Mouse (Mus musculus): ENCODE data around the gene Ddn. TPM values are rescaled to one million over a fixed set of nuclear protein-coding genes. Genes with fewer than 3 reads are reported as not detected.
A peak's percentile ranks its signal among the peaks of the same experiment; 100 is the strongest.

Gene Ddn
- polyA plus RNA-seq, 1 experiment, result 1.3 TPM

GRCm38 (mm10) chr15:98787930-98788329 is 21.4 kb downstream of the Ddn start:
- H3K4me1 ChIP-seq (ENCODE audit: control insufficient read depth, insufficient read depth, low read length), result peaks cover 7% of the 10 kb centered on the region; the same call in 1 of the 2 replicates
- WGBS, result 41% methylated on average over 4 of the region's 4 CpGs
- DNase-seq, result no peak
- peaks cover 3% of the 10 kb centered on the region; the same call in 1 of the 2 replicates for H3K27me3 ChIP-seq (ENCODE audit: control insufficient read depth, insufficient read depth, low read length)
- TF ChIP-seq POLR2A (IDR thresholded peaks at IDR 0.05; ENCODE audit: borderline replicate concordance, insufficient read depth, low read length), result no peak
- TF ChIP-seq CTCF (IDR thresholded peaks at IDR 0.05; ENCODE audit: borderline replicate concordance, insufficient read depth, low read depth, low read length), result peak; percentile 39; the same call in 1 of the 2 replicates
- H3K27ac ChIP-seq (ENCODE audit: insufficient read depth, low read length), result no peak overlapping the region
- no peak overlapping the region for H3K4me3 ChIP-seq (replicated peaks; ENCODE audit: insufficient read depth, low read depth, low read length)

GRCm38 (mm10) chr15:98785744-98786143 is 23.5 kb downstream of the Ddn start:
- no peak for TF ChIP-seq POLR2A (IDR thresholded peaks at IDR 0.05; ENCODE audit: borderline replicate concordance, insufficient read depth, low read length)
- TF ChIP-seq CTCF (IDR thresholded peaks at IDR 0.05; ENCODE audit: borderline replicate concordance, insufficient read depth, low read depth, low read length), result peak; percentile 46
- peaks cover 1% of the 10 kb centered on the region; the same call in 1 of the 2 replicates for H3K4me1 ChIP-seq (ENCODE audit: control insufficient read depth, insufficient read depth, low read length)
- peaks cover 3% of the 10 kb centered on the region; the same call in 1 of the 2 replicates for H3K27me3 ChIP-seq (ENCODE audit: control insufficient read depth, insufficient read depth, low read length)
- no peak for DNase-seq
- no peak overlapping the region for H3K4me3 ChIP-seq (replicated peaks; ENCODE audit: insufficient read depth, low read depth, low read length)
- no peak overlapping the region for H3K27ac ChIP-seq (ENCODE audit: insufficient read depth, low read length)
- WGBS, result 54% methylated on average over 7 of the region's 7 CpGs

GRCm38 (mm10) chr15:98781166-98781565 is 28.1 kb downstream of the Ddn start:
- no peak overlapping the region for H3K4me3 ChIP-seq (replicated peaks; ENCODE audit: insufficient read depth, low read depth, low read length)
- 50% methylated on average over 6 of the region's 6 CpGs for WGBS
- H3K4me1 ChIP-seq (ENCODE audit: control insufficient read depth, insufficient read depth, low read length), result no peaks in the 10 kb centered on the region
- no peak overlapping the region for H3K27ac ChIP-seq (ENCODE audit: insufficient read depth, low read length)
- TF ChIP-seq CTCF (IDR thresholded peaks at IDR 0.05; ENCODE audit: borderline replicate concordance, insufficient read depth, low read depth, low read length), result no peak
- no peak for TF ChIP-seq POLR2A (IDR thresholded peaks at IDR 0.05; ENCODE audit: borderline replicate concordance, insufficient read depth, low read length)
- peaks cover 8% of the 10 kb centered on the region; the same call in 1 of the 2 replicates for H3K27me3 ChIP-seq (ENCODE audit: control insufficient read depth, insufficient read depth, low read length)
- no peak for DNase-seq

- WGBS, result 20% methylated on average over 13 of the region's 13 CpGs
- DNase-seq, result no peak
These were observed 28.7 kb downstream of the Ddn start for GRCm38 (mm10) chr15:98780573-98780972.

GRCm38 (mm10) chr15:98780075-98780474 is 29.2 kb downstream of the Ddn start:
- H3K27ac ChIP-seq (ENCODE audit: insufficient read depth, low read length), result no peak overlapping the region
- no peak for DNase-seq
- WGBS, result 17% methylated on average over 8 of the region's 8 CpGs
- TF ChIP-seq CTCF (IDR thresholded peaks at IDR 0.05; ENCODE audit: borderline replicate concordance, insufficient read depth, low read depth, low read length), result no peak
- TF ChIP-seq POLR2A (IDR thresholded peaks at IDR 0.05; ENCODE audit: borderline replicate concordance, insufficient read depth, low read length), result no peak
- H3K4me3 ChIP-seq (replicated peaks; ENCODE audit: insufficient read depth, low read depth, low read length), result no peak overlapping the region
- H3K4me1 ChIP-seq (ENCODE audit: control insufficient read depth, insufficient read depth, low read length), result no peaks in the 10 kb centered on the region
- H3K27me3 ChIP-seq (ENCODE audit: control insufficient read depth, insufficient read depth, low read length), result peaks cover 8% of the 10 kb centered on the region; the same call in 1 of the 2 replicates

More at GRCm38 (mm10) chr15:98780573-98780972, 28.7 kb downstream of the Ddn start:
- no peaks in the 10 kb centered on the region for H3K4me1 ChIP-seq (ENCODE audit: control insufficient read depth, insufficient read depth, low read length)
- no peak overlapping the region for H3K27ac ChIP-seq (ENCODE audit: insufficient read depth, low read length)
- no peak for TF ChIP-seq POLR2A (IDR thresholded peaks at IDR 0.05; ENCODE audit: borderline replicate concordance, insufficient read depth, low read length)
- TF ChIP-seq CTCF (IDR thresholded peaks at IDR 0.05; ENCODE audit: borderline replicate concordance, insufficient read depth, low read depth, low read length), result no peak
- H3K27me3 ChIP-seq (ENCODE audit: control insufficient read depth, insufficient read depth, low read length), result peaks cover 8% of the 10 kb centered on the region; the same call in 1 of the 2 replicates
- H3K4me3 ChIP-seq (replicated peaks; ENCODE audit: insufficient read depth, low read depth, low read length), result no peak overlapping the region

- TF ChIP-seq CTCF (IDR thresholded peaks at IDR 0.05; ENCODE audit: borderline replicate concordance, insufficient read depth, low read depth, low read length), result no peak
- WGBS, result 13% methylated on average over 11 of the region's 11 CpGs
- Histone ChIP-seq H3K27me3 (ENCODE audit: control insufficient read depth, insufficient read depth, low read length) (peaks cover 9% of the 10 kb centered on the region; the same call in 1 of the 2 replicates), H3K27ac (ENCODE audit: insufficient read depth, low read length) (no peak overlapping the region), H3K4me1 (ENCODE audit: control insufficient read depth, insufficient read depth, low read length) (no peaks in the 10 kb centered on the region), H3K4me3 (replicated peaks; ENCODE audit: insufficient read depth, low read depth, low read length) (no peak overlapping the region)
- DNase-seq, result no peak
These were observed 30.5 kb downstream of the Ddn start for GRCm38 (mm10) chr15:98778806-98779205.

GRCm38 (mm10) chr15:98778191-98778770 is 31.0 kb downstream of the Ddn start:
- H3K27me3 ChIP-seq (ENCODE audit: control insufficient read depth, insufficient read depth, low read length), result peaks cover 9% of the 10 kb centered on the region; the same call in 1 of the 2 replicates
- WGBS, result 3% methylated on average over 25 of the region's 25 CpGs
- no peak for DNase-seq
- H3K4me1 ChIP-seq (ENCODE audit: control insufficient read depth, insufficient read depth, low read length), result no peaks in the 10 kb centered on the region
- no peak overlapping the region for H3K4me3 ChIP-seq (replicated peaks; ENCODE audit: insufficient read depth, low read depth, low read length)
- TF ChIP-seq CTCF (IDR thresholded peaks at IDR 0.05; ENCODE audit: borderline replicate concordance, insufficient read depth, low read depth, low read length), result no peak
- TF ChIP-seq POLR2A (IDR thresholded peaks at IDR 0.05; ENCODE audit: borderline replicate concordance, insufficient read depth, low read length), result no peak
- no peak overlapping the region for H3K27ac ChIP-seq (ENCODE audit: insufficient read depth, low read length)

- no peak for TF ChIP-seq CTCF (IDR thresholded peaks at IDR 0.05; ENCODE audit: borderline replicate concordance, insufficient read depth, low read depth, low read length)
- TF ChIP-seq POLR2A (IDR thresholded peaks at IDR 0.05; ENCODE audit: borderline replicate concordance, insufficient read depth, low read length), result no peak
- H3K27ac ChIP-seq (ENCODE audit: insufficient read depth, low read length), result no peak within 1 kb of the TSS
- no peak for DNase-seq
- no peaks in the 10 kb centered on the region for H3K4me1 ChIP-seq (ENCODE audit: control insufficient read depth, insufficient read depth, low read length)
- no peak within 1 kb of the TSS for H3K4me3 ChIP-seq (replicated peaks; ENCODE audit: insufficient read depth, low read depth, low read length)
- under 1% methylated on average over 31 of the region's 33 CpGs for WGBS
- peaks cover 9% of the 10 kb centered on the region; the same call in 1 of the 2 replicates for H3K27me3 ChIP-seq (ENCODE audit: control insufficient read depth, insufficient read depth, low read length)
These were observed 31.5 kb downstream of the Ddn start, which contains the start of gene Wnt10b for GRCm38 (mm10) chr15:98777762-98778161. Wnt10b (minus strand) TSS chr15:98778150.
